Mouse (Mus musculus): ENCODE measurements at regions not wholly inside any gene's neighbourhood (a gene's known extent, or its start where the extent isn't known, plus 50 kb on each side); places are given as distances from the start of the nearest gene placed in this dataset.

- TF ChIP-seq CTCF (IDR thresholded peaks at IDR 0.05) (no peak), EP300 (IDR thresholded peaks at IDR 0.05; ENCODE audit: insufficient read depth, low read depth, low read length) (no peak)
Measured at GRCm38 (mm10) chr12:49814653-49815052, 429.7 kb downstream of the Gm43517 start.
